Mouse (Mus musculus): Measurements from ENCODE around the gene Crip1. TPM values are rescaled to one million over a fixed set of nuclear protein-coding genes. Genes with fewer than 3 reads are reported as not detected.

Crip1 gene
- polyA plus RNA-seq, 1 experiment from 2014 or later, result 865 TPM

DNA sequence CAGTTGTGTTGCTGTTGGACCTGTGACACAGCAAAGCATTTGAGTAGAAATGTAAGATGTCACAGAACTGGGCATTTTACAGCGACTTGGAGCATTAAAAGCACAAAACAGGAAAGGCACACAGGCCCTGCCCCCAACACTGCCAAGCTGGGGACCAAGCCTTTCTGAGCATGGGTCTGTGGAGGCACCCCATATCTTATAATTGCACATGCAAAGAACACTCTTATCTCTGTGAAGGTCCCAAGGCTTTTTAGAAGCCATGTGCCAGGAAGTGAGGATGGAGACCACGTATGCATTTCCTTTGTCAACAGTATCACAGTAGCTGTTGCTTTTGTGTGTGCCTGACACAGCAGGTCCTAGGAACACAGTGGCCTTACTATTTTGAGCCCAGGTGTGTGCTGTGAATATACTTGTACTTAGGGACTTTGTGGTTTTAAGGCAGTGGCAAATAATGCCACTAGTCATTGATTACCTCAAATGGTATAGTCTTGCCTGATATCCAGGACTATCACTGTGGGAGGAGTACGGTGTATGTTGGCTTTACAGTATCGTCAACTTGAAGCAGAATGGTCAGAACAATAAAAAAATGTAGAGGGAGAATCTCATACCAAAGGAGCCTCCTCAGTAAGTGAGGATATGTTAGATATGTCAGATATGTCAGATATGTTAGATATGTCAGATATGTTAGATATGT is 38.5 kb upstream of the Crip1 start:
- Histone ChIP-seq H3K4me1 (replicated peaks; ENCODE audit: control insufficient read depth, insufficient read depth) (no peaks in the 10 kb centered on the region), H3K9me3 (ENCODE audit: control insufficient read depth, low read length) (no peaks in the 10 kb centered on the region), H3K4me2 (replicated peaks; ENCODE audit: low read depth) (no peak overlapping the region), H3K9ac (ENCODE audit: low read length) (no peak overlapping the region), H3K27ac (replicated peaks) (no peak overlapping the region), H3K27me3 (ENCODE audit: control insufficient read depth, insufficient read depth, low read length) (no peaks in the 10 kb centered on the region), H3K36me3 (ENCODE audit: control insufficient read depth, insufficient read depth, low read length) (no peaks in the 10 kb centered on the region; the same call in 1 of the 2 replicates), H3K4me3 (ENCODE audit: low read depth, low read length) (no peak overlapping the region)
- TF ChIP-seq CTCF (IDR thresholded peaks at IDR 0.05; ENCODE audit: low read depth), result no peak
- no peak for TF ChIP-seq EP300 (optimal IDR thresholded peaks at IDR 0.05)
- no peak for ATAC-seq (ENCODE audit: low FRiP score, low TSS enrichment)
- 65% methylated on average over 4 of the region's 4 CpGs for WGBS
- no peak for DNase-seq (ENCODE audit: low spot score)

DNA sequence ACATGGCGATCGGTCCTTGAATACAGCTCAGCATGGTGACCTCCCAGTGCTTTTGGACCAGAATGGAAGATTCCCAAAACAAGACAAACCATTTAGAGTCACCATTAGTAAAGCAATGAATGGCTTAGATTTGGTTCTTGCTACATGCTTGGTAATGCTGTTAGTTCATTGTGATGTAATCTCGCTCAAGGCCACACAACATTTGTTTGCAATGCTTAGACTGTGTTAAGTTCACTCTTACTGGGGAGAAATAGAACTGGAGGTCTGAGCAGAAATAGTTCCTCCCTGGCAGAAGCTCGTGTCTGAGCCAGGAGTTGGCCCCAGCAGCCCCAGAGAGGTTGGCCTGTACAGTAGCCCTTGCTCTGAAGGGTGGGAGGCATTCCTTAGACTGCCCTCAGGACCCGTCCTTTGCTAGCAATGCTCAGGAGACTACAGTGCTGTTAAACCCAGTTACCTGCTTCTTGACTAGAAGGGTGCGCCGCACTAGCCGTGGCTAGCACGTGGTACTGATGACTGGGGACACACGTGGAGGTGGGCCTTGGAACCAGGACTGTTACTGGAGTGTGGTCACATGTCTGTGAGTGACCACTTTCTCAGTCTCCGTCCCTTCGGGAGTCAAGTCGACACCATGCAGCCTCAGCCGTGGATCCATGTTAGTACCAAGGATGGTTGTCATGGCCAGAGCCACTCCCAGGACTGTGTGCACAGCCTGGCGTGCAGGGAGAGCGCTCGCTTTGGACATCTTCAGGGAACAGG is 37.4 kb upstream of the Crip1 start:
- 80% methylated on average over 17 of the region's 17 CpGs for WGBS
- no peaks in the 10 kb centered on the region for H3K9me3 ChIP-seq (ENCODE audit: control insufficient read depth, low read length)
- H3K9ac ChIP-seq (ENCODE audit: low read length), result no peak overlapping the region
- no peak for DNase-seq (ENCODE audit: low spot score)
- H3K27ac ChIP-seq (replicated peaks), result no peak overlapping the region
- H3K4me3 ChIP-seq (ENCODE audit: low read depth, low read length), result no peak overlapping the region
- no peak overlapping the region for H3K4me2 ChIP-seq (replicated peaks; ENCODE audit: low read depth)
- TF ChIP-seq CTCF (IDR thresholded peaks at IDR 0.05; ENCODE audit: low read depth), result no peak
- TF ChIP-seq EP300 (optimal IDR thresholded peaks at IDR 0.05), result no peak
- H3K36me3 ChIP-seq (ENCODE audit: control insufficient read depth, insufficient read depth, low read length), result peaks cover 3% of the 10 kb centered on the region; the same call in 1 of the 2 replicates
- H3K27me3 ChIP-seq (ENCODE audit: control insufficient read depth, insufficient read depth, low read length), result no peaks in the 10 kb centered on the region
- ATAC-seq (ENCODE audit: low FRiP score, low TSS enrichment), result no peak
- no peaks in the 10 kb centered on the region for H3K4me1 ChIP-seq (replicated peaks; ENCODE audit: control insufficient read depth, insufficient read depth)

DNA sequence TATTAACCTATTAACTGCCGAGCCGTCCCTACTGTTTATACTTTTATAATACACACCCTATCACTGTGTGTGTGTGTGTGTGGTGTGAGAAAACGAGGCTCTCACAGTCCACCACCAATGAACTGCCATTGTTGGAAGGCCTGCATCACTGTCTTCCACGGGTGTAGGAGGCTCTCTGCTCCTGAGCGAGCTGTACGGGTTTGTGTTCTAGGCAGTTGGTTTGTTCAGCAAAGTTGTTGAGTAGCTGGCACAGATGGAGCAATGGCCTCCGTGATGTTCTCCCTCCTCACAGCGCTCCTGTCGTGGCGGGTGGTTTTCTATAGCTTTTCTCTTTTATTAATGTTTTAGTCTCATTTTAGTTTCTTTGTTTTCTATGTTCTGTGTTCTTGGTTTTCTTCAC is 36.3 kb upstream of the Crip1 start:
- Histone ChIP-seq H3K9me3 (ENCODE audit: control insufficient read depth, low read length) (no peaks in the 10 kb centered on the region), H3K9ac (ENCODE audit: low read length) (no peak overlapping the region), H3K4me3 (ENCODE audit: low read depth, low read length) (no peak overlapping the region), H3K4me1 (replicated peaks; ENCODE audit: control insufficient read depth, insufficient read depth) (no peaks in the 10 kb centered on the region), H3K27me3 (ENCODE audit: control insufficient read depth, insufficient read depth, low read length) (no peaks in the 10 kb centered on the region), H3K4me2 (replicated peaks; ENCODE audit: low read depth) (no peak overlapping the region), H3K27ac (replicated peaks) (no peak overlapping the region), H3K36me3 (ENCODE audit: control insufficient read depth, insufficient read depth, low read length) (peaks cover 3% of the 10 kb centered on the region; the same call in 1 of the 2 replicates)
- ATAC-seq (ENCODE audit: low FRiP score, low TSS enrichment) (no peak), DNase-seq (ENCODE audit: low spot score) (no peak)
- no peak for TF ChIP-seq CTCF (IDR thresholded peaks at IDR 0.05; ENCODE audit: low read depth)
- no peak for TF ChIP-seq EP300 (optimal IDR thresholded peaks at IDR 0.05)
- 83% methylated on average over 10 of the region's 10 CpGs for WGBS

DNA sequence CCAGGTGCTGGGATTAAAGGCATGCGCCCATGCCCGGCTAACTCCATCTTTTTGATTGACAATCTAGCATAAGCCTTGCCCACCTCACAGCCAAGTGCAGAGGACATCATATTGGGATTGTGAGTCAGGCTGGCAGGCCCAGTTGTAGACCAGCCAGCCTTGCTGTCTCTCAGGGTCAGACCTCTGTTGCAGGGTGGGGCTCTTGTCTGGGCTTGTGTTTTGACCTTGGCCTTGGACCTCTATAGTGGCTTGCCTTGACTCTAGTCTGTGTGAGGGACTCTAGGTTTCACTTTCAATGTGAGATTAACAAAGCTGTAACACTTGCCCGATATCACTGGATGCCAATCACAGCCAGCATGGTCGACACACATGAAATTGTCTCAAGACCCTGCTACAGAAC is 32.0 kb upstream of the Crip1 start:
- H3K36me3 ChIP-seq (ENCODE audit: control insufficient read depth, insufficient read depth, low read length), result peaks cover 22% of the 10 kb centered on the region; the same call in 1 of the 2 replicates
- DNase-seq (ENCODE audit: low spot score) (no peak), ATAC-seq (ENCODE audit: low FRiP score, low TSS enrichment) (no peak)
- H3K4me1 ChIP-seq (replicated peaks; ENCODE audit: control insufficient read depth, insufficient read depth), result no peaks in the 10 kb centered on the region
- no peak overlapping the region for H3K27ac ChIP-seq (replicated peaks)
- H3K4me3 ChIP-seq (ENCODE audit: low read depth, low read length), result no peak overlapping the region
- H3K27me3 ChIP-seq (ENCODE audit: control insufficient read depth, insufficient read depth, low read length), result no peaks in the 10 kb centered on the region
- no peak overlapping the region for H3K4me2 ChIP-seq (replicated peaks; ENCODE audit: low read depth)
- WGBS, result 83% methylated on average over 4 of the region's 4 CpGs
- no peaks in the 10 kb centered on the region for H3K9me3 ChIP-seq (ENCODE audit: control insufficient read depth, low read length)
- no peak overlapping the region for H3K9ac ChIP-seq (ENCODE audit: low read length)
- TF ChIP-seq EP300 (optimal IDR thresholded peaks at IDR 0.05) (no peak), CTCF (IDR thresholded peaks at IDR 0.05; ENCODE audit: low read depth) (no peak)

DNA sequence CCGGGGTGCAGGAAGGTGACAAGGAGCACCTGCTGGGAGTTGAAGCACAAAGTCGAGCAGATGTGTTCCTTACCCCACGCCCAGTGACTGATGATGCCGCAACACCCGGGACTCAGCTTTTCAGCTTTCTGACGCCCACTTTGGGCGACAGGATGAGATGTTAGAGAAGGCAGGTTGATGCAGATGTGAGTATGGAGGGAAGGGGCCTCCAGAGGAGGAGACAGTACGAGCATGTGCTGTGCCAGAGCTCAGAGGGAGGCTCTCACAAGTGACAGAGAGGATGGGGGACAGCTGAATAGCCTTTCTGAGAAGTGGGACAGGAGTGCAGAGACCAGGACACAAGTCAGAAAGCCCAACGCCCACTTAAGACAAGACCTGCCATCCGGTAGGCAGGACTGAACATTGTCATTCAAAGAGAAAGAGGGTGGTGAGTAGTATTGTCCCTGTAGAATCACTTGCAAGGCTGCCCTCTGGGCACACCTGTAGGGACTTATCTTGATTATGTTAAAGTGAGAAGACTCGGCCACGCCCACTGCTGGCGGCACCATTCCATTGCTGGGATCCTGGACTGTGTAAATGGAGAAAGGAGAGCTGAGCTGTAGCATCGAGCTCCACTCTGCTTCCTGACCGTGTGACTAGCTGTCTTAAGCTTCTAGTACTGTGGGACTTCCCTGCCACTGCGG is 31.1 kb upstream of the Crip1 start:
- Histone ChIP-seq H3K9ac (ENCODE audit: low read length) (no peak overlapping the region), H3K4me2 (replicated peaks; ENCODE audit: low read depth) (no peak overlapping the region), H3K27me3 (ENCODE audit: control insufficient read depth, insufficient read depth, low read length) (no peaks in the 10 kb centered on the region), H3K36me3 (ENCODE audit: control insufficient read depth, insufficient read depth, low read length) (peaks cover 22% of the 10 kb centered on the region; the same call in 1 of the 2 replicates), H3K4me1 (replicated peaks; ENCODE audit: control insufficient read depth, insufficient read depth) (no peaks in the 10 kb centered on the region), H3K9me3 (ENCODE audit: control insufficient read depth, low read length) (no peaks in the 10 kb centered on the region), H3K27ac (replicated peaks) (no peak overlapping the region), H3K4me3 (ENCODE audit: low read depth, low read length) (no peak overlapping the region)
- WGBS, result 72% methylated on average over 16 of the region's 16 CpGs
- DNase-seq (ENCODE audit: low spot score) (peak; percentile 51), ATAC-seq (ENCODE audit: low FRiP score, low TSS enrichment) (no peak)
- TF ChIP-seq EP300 (optimal IDR thresholded peaks at IDR 0.05), result no peak
- TF ChIP-seq CTCF (IDR thresholded peaks at IDR 0.05; ENCODE audit: low read depth), result 0 out of 2 replicates have a peak, but pooled peaks have one; percentile 18

All from stomach, postnatal 0 days (tissue).